In the genomic region with DNA sequence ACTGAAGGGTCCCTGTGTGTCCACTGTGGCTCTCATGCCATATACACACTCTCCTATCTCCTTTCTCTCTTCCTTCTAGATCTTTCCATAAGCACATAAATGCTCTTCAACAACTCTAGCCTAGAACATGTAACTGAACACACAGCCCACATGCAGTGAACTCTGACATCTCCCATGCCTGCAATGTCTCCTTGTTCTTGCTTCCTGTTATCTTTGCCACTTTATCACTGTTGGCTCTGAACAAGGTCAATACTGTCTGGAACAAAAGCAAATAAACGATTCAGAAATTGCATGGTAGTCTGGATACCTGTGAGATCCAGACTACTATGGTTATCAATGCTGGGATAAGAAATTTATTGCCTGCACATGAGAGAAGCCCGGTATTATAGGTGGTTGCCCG, we compare ENCODE assay signal across 12 mouse cellular contexts. TPM values are rescaled to one million over a fixed set of nuclear protein-coding genes. Genes with fewer than 3 reads are reported as not detected.
DNase-seq lines count a peak whose midpoint lies in the region; ATAC-seq and TF ChIP-seq lines count a peak whose summit lies in the region.
"Had no signal": no experiment of that assay in that cellular context is flagged by ENCODE, and none has a peak within 500 bp of the region (broad histone marks: within the 10 kb centered on the region; RNA-seq: fewer than 3 reads in every experiment).

No protein-coding gene starts in this region.

- no peaks in the 10 kb centered on the region for H3K9me3 ChIP-seq in heart, embryonic 11.5 days (replicated peaks; ENCODE audit: control insufficient read depth, low read length)
- no peaks in the 10 kb centered on the region for H3K9me3 ChIP-seq in lung, embryonic 16.5 days (ENCODE audit: control insufficient read depth, low read length)
- no peaks in the 10 kb centered on the region for H3K9me3 ChIP-seq in liver, embryonic 15.5 days (replicated peaks)
- H3K9me3 ChIP-seq: embryonic facial prominence, embryonic 12.5 days; limb, embryonic 13.5 days had no signal

- H3K4me3 ChIP-seq in heart, embryonic 11.5 days (ENCODE audit: low read depth, low read length), result no peak overlapping the region
- H3K4me3 ChIP-seq in lung, embryonic 16.5 days (ENCODE audit: low read length), result no peak overlapping the region
- no peak overlapping the region for H3K4me3 ChIP-seq in lung, adult 2 months (replicated peaks; ENCODE audit: extremely low read depth, low read depth, low read length)
- H3K4me3 ChIP-seq in liver, embryonic 15.5 days (replicated peaks), result no peak overlapping the region
- H3K4me3 ChIP-seq: embryonic facial prominence, embryonic 12.5 days; limb, embryonic 13.5 days had no signal

- H3K27me3 ChIP-seq in heart, embryonic 11.5 days (ENCODE audit: control insufficient read depth, insufficient read depth, low read length), result no peaks in the 10 kb centered on the region
- no peaks in the 10 kb centered on the region for H3K27me3 ChIP-seq in lung, embryonic 16.5 days (ENCODE audit: control insufficient read depth, insufficient read depth, low read depth, low read length)
- H3K27me3 ChIP-seq in liver, embryonic 15.5 days, result no peaks in the 10 kb centered on the region
- H3K27me3 ChIP-seq: embryonic facial prominence, embryonic 12.5 days; limb, embryonic 13.5 days had no signal

- no peak overlapping the region for H3K9ac ChIP-seq in heart, embryonic 11.5 days (ENCODE audit: low read depth, low read length)
- no peak overlapping the region for H3K9ac ChIP-seq in lung, embryonic 16.5 days (ENCODE audit: low read length)
- H3K9ac ChIP-seq in liver, embryonic 15.5 days, result no peak overlapping the region
- H3K9ac ChIP-seq: embryonic facial prominence, embryonic 12.5 days; limb, embryonic 13.5 days had no signal

- no peak for DNase-seq in heart, postnatal 10 days
- DNase-seq in lung, adult 2 months, result no peak
- DNase-seq in right cerebral cortex, adult 2 months (ENCODE audit: low spot score in 2 of 2), result no peak
- no peak for DNase-seq in ovary, postnatal 10 days (ENCODE audit: low spot score)
- DNase-seq: cerebellum, adult 18-20 months; right cerebral cortex, postnatal 4 days had no signal

- WGBS in heart, embryonic 11.5 days (ENCODE audit: insufficient replicate concordance), result 66% methylated on average over 3 of the region's 3 CpGs
- 74% methylated on average over 3 of the region's 3 CpGs for WGBS in lung, embryonic 16.5 days
- WGBS in lung, adult 2 months, result 71% methylated on average over 3 of the region's 3 CpGs
- 68% methylated on average over 3 of the region's 3 CpGs for WGBS in liver, embryonic 15.5 days (ENCODE audit: insufficient replicate concordance)

- no peak for ATAC-seq in heart, embryonic 11.5 days (replicated peaks; ENCODE audit: insufficient number of reproducible peaks, low FRiP score, low TSS enrichment)
- no peak for ATAC-seq in lung, embryonic 16.5 days (ENCODE audit: low read depth)
- peak; percentile 31; the same call in 1 of the 2 replicates for ATAC-seq in liver, embryonic 15.5 days (ENCODE audit: insufficient read depth)
- ATAC-seq: hindbrain, postnatal 0 days had no signal

- no peak for TF ChIP-seq CTCF in lung, adult 2 months (IDR thresholded peaks at IDR 0.05; ENCODE audit: insufficient read depth, low read length)

- intact Hi-C loops in heart, postnatal 10 days (cut with DNase I), result no loop called here

- peak overlapping the region; percentile 6; the same call in 1 of the 2 replicates for H3K27ac ChIP-seq in heart, embryonic 11.5 days (ENCODE audit: low read depth, low read length)
- H3K27ac ChIP-seq in lung, embryonic 16.5 days (ENCODE audit: low read length), result peak overlapping the region; percentile 50; the same call in 1 of the 2 replicates
- peak overlapping the region; percentile 64 for H3K27ac ChIP-seq in liver, embryonic 15.5 days (replicated peaks)
- H3K27ac ChIP-seq: embryonic facial prominence, embryonic 12.5 days; hindbrain, postnatal 0 days; limb, embryonic 13.5 days had no signal

- H3K4me1 ChIP-seq in heart, embryonic 11.5 days (ENCODE audit: control insufficient read depth, insufficient read depth, low read length), result 0 out of 2 replicates have a peak, but pooled peaks cover 2% of the 10 kb centered on the region
- H3K4me1 ChIP-seq in lung, embryonic 16.5 days (replicated peaks; ENCODE audit: control insufficient read depth, insufficient read depth, low read length), result peaks cover 12% of the 10 kb centered on the region
- peaks cover 4% of the 10 kb centered on the region; the same call in 1 of the 2 replicates for H3K4me1 ChIP-seq in lung, adult 2 months (ENCODE audit: control insufficient read depth, insufficient read depth, low read length)
- H3K4me1 ChIP-seq in liver, embryonic 15.5 days (replicated peaks), result peaks cover 29% of the 10 kb centered on the region
- H3K4me1 ChIP-seq: embryonic facial prominence, embryonic 12.5 days had no signal

- no peaks in the 10 kb centered on the region for H3K36me3 ChIP-seq in heart, embryonic 11.5 days (ENCODE audit: control insufficient read depth, insufficient read depth, low read length)
- H3K36me3 ChIP-seq in lung, embryonic 16.5 days (ENCODE audit: control insufficient read depth, insufficient read depth, low read length), result no peaks in the 10 kb centered on the region
- no peaks in the 10 kb centered on the region for H3K36me3 ChIP-seq in liver, embryonic 15.5 days (replicated peaks)
- H3K36me3 ChIP-seq: embryonic facial prominence, embryonic 12.5 days had no signal

- no peak for TF ChIP-seq POLR2A in lung, adult 2 months (IDR thresholded peaks at IDR 0.05; ENCODE audit: borderline replicate concordance, extremely low read depth, low read depth, low read length)

- H3K4me2 ChIP-seq in heart, embryonic 11.5 days, result no peak overlapping the region
- H3K4me2 ChIP-seq in lung, embryonic 16.5 days (ENCODE audit: low read depth, low read length), result no peak overlapping the region
- H3K4me2 ChIP-seq in liver, embryonic 15.5 days, result no peak overlapping the region
- H3K4me2 ChIP-seq: embryonic facial prominence, embryonic 12.5 days; limb, embryonic 13.5 days had no signal

RNA-seq across cellular contexts. Expression of gene Acat1, which starts 6.3 kb away (rescaled TPM):
- 156 and 165 TPM in 2 replicates for polyA plus RNA-seq in heart, embryonic 11.5 days (2014; fragmentation: Nextera tagmentation; extraction: Ambion mirVana)
- 100 to 1,000 TPM; 302 to 307 TPM for total RNA-seq in heart, postnatal 10 days (2021)
- polyA plus RNA-seq in lung, embryonic 16.5 days (2015; fragmentation: Nextera tagmentation; extraction: Ambion mirVana), result 118 and 123 TPM in 2 replicates
- 15.9 and 22.9 TPM in 2 replicates for polyA plus RNA-seq in lung, adult 2 months (2012; rRNA removed)
- 107 and 123 TPM in 2 replicates for polyA plus RNA-seq in liver, embryonic 15.5 days (2015; fragmentation: Nextera tagmentation; extraction: Ambion mirVana)

Comparison
In these comparisons a context has a peak if more than half of its experiments do, and no peak if none do; other contexts are left out.
1. H3K27ac ChIP-seq: peak in every context shown above with its lines; median percentile 64 in liver, embryonic 15.5 days; 50 in lung, embryonic 16.5 days; 6 in heart, embryonic 11.5 days.